In the genomic region with DNA sequence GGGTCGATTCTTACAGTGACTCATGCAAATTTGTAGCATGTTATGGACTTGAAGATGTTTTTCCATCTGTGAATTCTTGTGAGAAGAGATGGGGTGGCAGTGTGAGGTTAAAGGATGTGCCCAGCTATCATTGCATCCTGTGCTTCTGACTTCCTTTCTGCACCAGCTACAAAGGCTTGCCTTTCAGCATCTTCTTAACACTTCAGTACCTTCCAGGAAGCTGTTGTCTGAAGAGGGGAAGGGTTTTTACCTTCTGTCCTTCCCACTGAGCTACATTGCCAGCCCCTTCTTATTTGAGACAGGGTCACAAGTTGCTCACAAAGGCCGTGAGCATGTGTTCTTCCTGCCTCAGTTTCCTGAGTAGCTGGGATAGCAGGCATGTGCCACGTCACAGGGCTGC, we compare ENCODE assay signal across 20 mouse cellular contexts. TPM values are rescaled to one million over a fixed set of nuclear protein-coding genes. Genes with fewer than 3 reads are reported as not detected.
DNase-seq lines count a peak whose midpoint lies in the region; ATAC-seq and TF ChIP-seq lines count a peak whose summit lies in the region.
"Had no signal": no experiment of that assay in that cellular context is flagged by ENCODE, and none has a peak within 500 bp of the region (broad histone marks: within the 10 kb centered on the region; RNA-seq: fewer than 3 reads in every experiment).

No protein-coding gene starts in this region.

- H3K4me2 ChIP-seq in kidney, embryonic 14.5 days (replicated peaks; ENCODE audit: low read depth, low read length), result no peak overlapping the region

- H3K4me1 ChIP-seq in kidney, embryonic 14.5 days (ENCODE audit: control insufficient read depth, insufficient read depth, low read length), result peaks cover 57% of the 10 kb centered on the region
- H3K4me1 ChIP-seq in embryonic fibroblast, embryonic 13.5 days (ENCODE audit: control insufficient read depth, insufficient read depth, low read length), result peaks cover 45% of the 10 kb centered on the region

- no peak overlapping the region for H3K9ac ChIP-seq in kidney, embryonic 14.5 days (ENCODE audit: low read depth, low read length)

- no peaks in the 10 kb centered on the region for H3K36me3 ChIP-seq in kidney, embryonic 14.5 days (ENCODE audit: control insufficient read depth, insufficient read depth, low read length)

- no peak for TF ChIP-seq POLR2A in embryonic fibroblast, embryonic 13.5 days (IDR thresholded peaks at IDR 0.05; ENCODE audit: low read depth, low read length)

- H3K9me3 ChIP-seq in kidney, embryonic 14.5 days (ENCODE audit: control insufficient read depth, low read length), result no peaks in the 10 kb centered on the region

- H3K27me3 ChIP-seq in kidney, embryonic 14.5 days (ENCODE audit: control insufficient read depth, insufficient read depth, low read length), result no peaks in the 10 kb centered on the region

- no peak for ATAC-seq in kidney, embryonic 14.5 days (ENCODE audit: low FRiP score, low TSS enrichment)
- ATAC-seq: hindbrain, postnatal 0 days had no signal

- H3K27ac ChIP-seq in kidney, embryonic 14.5 days (ENCODE audit: low read depth, low read length), result 0 out of 2 replicates have a peak overlapping the region, but pooled peaks have one; percentile 26
- H3K27ac ChIP-seq in embryonic fibroblast, embryonic 13.5 days (ENCODE audit: insufficient read depth, low read length), result peak overlapping the region; percentile 30

- no peak for DNase-seq in kidney, adult 8-10 months
- peak; percentile 15 for DNase-seq in thymus, postnatal 14 days
- DNase-seq in thymus, adult 18-20 months, result no peak
- no peak for DNase-seq in embryo, embryonic 10.5 days (ENCODE audit: low spot score)
- DNase-seq in adrenal gland, postnatal 10 days, result no peak
- DNase-seq in urinary bladder, adult 2 months (ENCODE audit: low spot score), result no peak
- DNase-seq: cerebellum, adult 8-10 months; heart, postnatal 14 days; kidney, postnatal 14 days; thymus, postnatal 4 days had no signal

- no peak overlapping the region for H3K4me3 ChIP-seq in kidney, embryonic 14.5 days (ENCODE audit: low read length)
- no peak overlapping the region for H3K4me3 ChIP-seq in embryonic fibroblast, embryonic 13.5 days (ENCODE audit: insufficient read depth, low read length)

- TF ChIP-seq CTCF in embryonic fibroblast, embryonic 13.5 days (IDR thresholded peaks at IDR 0.05; ENCODE audit: borderline replicate concordance, insufficient read depth, low read length), result no peak

- WGBS in kidney, embryonic 14.5 days, result 79% methylated on average over 3 of the region's 3 CpGs

RNA-seq across cellular contexts. Expression of gene Mink1, which starts 18.2 kb away (rescaled TPM):
- 14.7 and 21.0 TPM in 2 replicates for polyA plus RNA-seq in kidney, embryonic 14.5 days (2014; fragmentation: Nextera tagmentation; extraction: Ambion mirVana)
- 36.2 and 37.0 TPM in 2 replicates for polyA plus RNA-seq in embryonic fibroblast, embryonic 13.5 days (2011; ENCODE audit: insufficient read length, low read depth, missing spikeins)
- total RNA-seq in adrenal gland, postnatal 10 days (2021), result 10 to 100 TPM; 49.0 to 55.8 TPM
- polyA plus RNA-seq in urinary bladder, adult 2 months (2012; rRNA removed), result 87.2 and 89.1 TPM in 2 replicates

RNA-seq across cellular contexts. Expression of gene 4930544D05Rik, which starts 34.7 kb away (rescaled TPM):
- not detected in 2 replicates for polyA plus RNA-seq in kidney, embryonic 14.5 days (2014; fragmentation: Nextera tagmentation; extraction: Ambion mirVana)
- not detected in 2 replicates for polyA plus RNA-seq in embryonic fibroblast, embryonic 13.5 days (2011; ENCODE audit: insufficient read length, low read depth, missing spikeins)
- total RNA-seq in adrenal gland, postnatal 10 days (2021), result not detected
- not detected in 2 replicates for polyA plus RNA-seq in urinary bladder, adult 2 months (2012; rRNA removed)
- total RNA-seq: heart, postnatal 14 days; hindbrain, postnatal 0 days; midbrain, postnatal 0 days had no signal
- polyA plus RNA-seq: C2C12; hindbrain, postnatal 0 days; limb, embryonic 11.5 days; liver, embryonic 16.5 days; macrophage; midbrain, postnatal 0 days; neural tube, embryonic 14.5 days had no signal

RNA-seq across cellular contexts. Expression of gene Chrne, which starts 38.1 kb away (rescaled TPM):
- polyA plus RNA-seq in kidney, embryonic 14.5 days (2014; fragmentation: Nextera tagmentation; extraction: Ambion mirVana), result not detected in 2 replicates
- not detected in 2 replicates for polyA plus RNA-seq in embryonic fibroblast, embryonic 13.5 days (2011; ENCODE audit: insufficient read length, low read depth, missing spikeins)
- total RNA-seq in adrenal gland, postnatal 10 days (2021), result 1 to 10 TPM in 1 of 2 experiments, not detected in 1; 1.6 TPM
- polyA plus RNA-seq in urinary bladder, adult 2 months (2012; rRNA removed), result 0.40 and 0.44 TPM in 2 replicates
- total RNA-seq: heart, postnatal 14 days; midbrain, postnatal 0 days had no signal
- polyA plus RNA-seq: limb, embryonic 11.5 days; liver, embryonic 16.5 days; macrophage; neural tube, embryonic 14.5 days had no signal

RNA-seq across cellular contexts. Expression of gene Pld2, which starts 41.1 kb away (rescaled TPM):
- 3.7 and 5.9 TPM in 2 replicates for polyA plus RNA-seq in kidney, embryonic 14.5 days (2014; fragmentation: Nextera tagmentation; extraction: Ambion mirVana)
- polyA plus RNA-seq in embryonic fibroblast, embryonic 13.5 days (2011; ENCODE audit: insufficient read length, low read depth, missing spikeins), result 19.7 and 23.3 TPM in 2 replicates
- total RNA-seq in adrenal gland, postnatal 10 days (2021), result 10 to 100 TPM in 1 of 2 experiments, 1 to 10 TPM in 1; 9.7 to 13.6 TPM
- 33.6 and 38.7 TPM in 2 replicates for polyA plus RNA-seq in urinary bladder, adult 2 months (2012; rRNA removed)

RNA-seq across cellular contexts. Expression of gene Gm40193, which starts 48.2 kb away (rescaled TPM):
- polyA plus RNA-seq in kidney, embryonic 14.5 days (2014; fragmentation: Nextera tagmentation; extraction: Ambion mirVana), result not detected in 2 replicates
- not detected in 2 replicates for polyA plus RNA-seq in embryonic fibroblast, embryonic 13.5 days (2011; ENCODE audit: insufficient read length, low read depth, missing spikeins)
- not detected for total RNA-seq in adrenal gland, postnatal 10 days (2021)
- not detected in 2 replicates for polyA plus RNA-seq in urinary bladder, adult 2 months (2012; rRNA removed)
- total RNA-seq: heart, postnatal 14 days; hindbrain, postnatal 0 days; layer of hippocampus, postnatal 14 days; midbrain, postnatal 0 days had no signal
- polyA plus RNA-seq: C2C12; hindbrain, postnatal 0 days; limb, embryonic 11.5 days; liver, embryonic 16.5 days; macrophage; midbrain, postnatal 0 days; neural tube, embryonic 14.5 days had no signal
